Mouse (Mus musculus) Patski (cell line): ENCODE data around the gene Col4a2. TPM values are rescaled to one million over a fixed set of nuclear protein-coding genes. Genes with fewer than 3 reads are reported as not detected.
"Not testable (repeated sequence)": the region's sequence is repeated elsewhere in the genome, so short reads cannot be mapped to it uniquely, and the experiment has no call there.

ENCODE experiments used
- ATAC-seq: fragments of 100-300 bp; one replicate; pipeline ENCODE4 v1.8.0; 2021
- CTCF ChIA-PET: fragments of 350-600 bp; sonication (Branson Sonifier 250); formaldehyde crosslinking; loops from one replicate; lab custom pipeline; 2022; ENCODE audit warnings: inconsistent platforms; lab: Charles Lee
- POLR2A ChIA-PET: fragments of 350-600 bp; sonication (Branson Sonifier 250); formaldehyde crosslinking; loops from one replicate; lab custom pipeline; 2022; ENCODE audit warnings: antibody characterized with exemption, inconsistent platforms; lab: Charles Lee
- DNase-seq: peaks from one replicate; pipeline ENCODE4 v3.0.0-alpha.2; 2011; ENCODE audit warnings: low read depth, low spot score
- H3K27me3 ChIP-seq: fragments of 371-371 bp; one replicate; pipeline ENCODE4 v1.5.1; 2021
- CTCF ChIP-seq: fragments of 100-300 bp; IDR thresholded peaks from one replicate; pipeline ENCODE4 v1.5.1; 2021
- in situ Hi-C: fragments of 300-500 bp; cut with MboI; formaldehyde crosslinking; loops from 3 replicates; pipeline ENCODE4 v1.11.1; 2018; ENCODE audit warnings: low pct_unique_long_range_greater_than_20kb, mixed read lengths
- polyA plus RNA-seq: library from polyadenylated mRNA; unstranded; gene quantifications from one replicate; pipeline ENCODE4 v1.2.3, GENCODE M21; 2021

Col4a2 gene
- polyA plus RNA-seq, 1 experiment from 2014 or later: 206 TPM

DNA sequence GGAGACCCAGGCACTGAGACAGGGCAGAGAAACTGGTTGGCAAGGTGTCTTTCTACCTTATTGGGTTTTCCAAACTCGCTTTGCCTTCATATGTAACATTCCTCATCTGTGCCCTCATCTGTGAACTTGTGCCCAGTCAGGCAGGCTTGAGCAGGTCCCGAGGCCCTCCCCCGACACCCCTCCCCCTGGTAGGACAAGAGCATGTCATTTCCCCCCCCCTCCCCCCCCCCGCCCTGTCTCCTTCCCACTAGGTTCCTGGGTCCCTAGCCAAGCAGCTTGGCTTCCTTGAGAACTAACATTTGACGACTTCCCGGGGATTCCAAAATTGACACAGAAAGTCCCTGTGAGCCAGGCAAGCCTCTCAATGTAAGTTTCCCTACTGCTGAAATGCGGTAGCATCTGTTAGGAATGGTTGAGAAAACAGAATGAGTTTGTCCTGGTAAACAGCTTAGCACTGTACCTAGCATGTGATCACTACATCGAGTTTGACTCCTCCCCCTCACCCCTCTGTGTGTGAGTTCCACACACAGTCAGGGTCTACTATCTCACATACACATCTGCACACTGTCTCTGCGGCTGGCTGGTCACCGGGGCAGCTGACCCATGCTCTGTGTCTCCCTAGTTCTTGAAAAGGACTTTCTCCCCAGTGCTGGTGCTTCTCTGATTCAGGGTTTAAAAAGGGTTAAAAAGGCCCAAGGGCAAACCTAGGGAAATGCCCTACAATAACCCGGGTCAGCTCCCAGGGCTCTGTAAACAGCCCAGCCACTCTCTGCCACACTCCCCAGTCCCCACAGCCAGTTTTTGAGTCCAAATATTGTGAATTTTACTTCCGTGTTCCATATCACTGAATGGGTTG lies 145.6 kb downstream of the Col4a2 start:
- TF ChIP-seq CTCF: no peak
- DNase-seq (no peak), ATAC-seq (no peak)
- ChIA-PET POLR2A (interaction anchor here (1.2 to 1.4 kb wide), 4 partner anchors 16 to 39 kb away, joined by 3 to 6 read pairs (median 5); partner anchors contain the start of gene Naxd), CTCF (interaction anchor here (0.8 to 2.1 kb wide), 4 partner anchors 10 to 189 kb away, joined by 3 to 8 read pairs (median 4); no protein-coding TSS in a partner anchor)
- no peaks in the 10 kb centered on the region for H3K27me3 ChIP-seq
- in situ Hi-C loops: no loop called here

DNA sequence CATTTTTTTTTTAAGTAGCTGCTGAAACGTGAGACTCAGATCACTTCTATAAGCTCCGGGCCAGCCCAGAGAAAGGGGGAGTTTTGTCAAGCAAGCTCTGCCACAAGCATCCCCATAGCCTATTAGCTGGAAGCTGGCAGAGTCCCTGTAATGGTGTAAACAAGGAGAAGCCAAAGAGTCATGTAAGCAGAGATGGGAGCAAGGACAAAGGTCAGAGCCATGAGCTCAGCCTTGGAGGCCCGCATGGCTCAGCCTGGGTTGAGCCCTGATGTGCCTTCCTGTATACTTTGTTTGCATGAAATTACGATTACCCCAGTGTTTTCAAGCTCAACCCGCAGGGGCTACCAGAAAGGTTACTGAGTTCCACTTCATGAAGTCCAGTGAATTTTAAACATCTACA lies 146.4 kb downstream of the Col4a2 start:
- in situ Hi-C loops: no loop called here
- no peaks in the 10 kb centered on the region for H3K27me3 ChIP-seq
- ChIA-PET POLR2A (interaction anchor here (1.2 to 5.1 kb wide), 3 partner anchors 15 to 21 kb away, joined by 3 to 22 read pairs (median 5); no protein-coding TSS in a partner anchor), CTCF (interaction anchor here (0.8 to 3.2 kb wide), 6 partner anchors 9 to 190 kb away, joined by 3 to 12 read pairs (median 6); no protein-coding TSS in a partner anchor)
- TF ChIP-seq CTCF: no peak
- DNase-seq (no peak), ATAC-seq (no peak)

DNA sequence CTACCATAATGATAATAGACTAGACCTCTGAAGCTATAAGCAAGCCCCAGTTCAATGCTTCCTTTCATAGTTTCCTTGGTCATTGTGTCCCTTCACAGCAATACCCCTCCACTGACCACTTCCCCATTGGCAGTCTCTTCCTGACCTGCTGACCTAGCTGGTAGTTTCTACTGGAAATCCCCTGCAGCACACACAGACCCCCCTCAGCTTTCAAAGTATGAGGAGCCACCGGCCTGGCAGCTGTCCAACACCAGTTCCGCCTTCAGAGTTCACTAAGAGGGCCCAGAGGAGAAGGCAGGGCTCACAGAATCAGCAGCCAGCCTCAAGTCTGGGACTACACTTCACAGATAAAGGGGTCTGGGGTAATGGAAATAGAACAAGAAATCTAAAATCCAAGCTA lies 148.3 kb downstream of the Col4a2 start:
- ChIA-PET POLR2A (interaction anchor here (0.6 to 5.1 kb wide), 4 partner anchors 13 to 78 kb away, joined by 3 to 22 read pairs (median 5); no protein-coding TSS in a partner anchor), CTCF (interaction anchor here (0.8 to 3.2 kb wide), 5 partner anchors 8 to 25 kb away, joined by 3 to 12 read pairs (median 5); no protein-coding TSS in a partner anchor)
- in situ Hi-C loops: no loop called here
- no peaks in the 10 kb centered on the region for H3K27me3 ChIP-seq
- no peak for ATAC-seq
- DNase-seq: no peak
- TF ChIP-seq CTCF: no peak

DNA sequence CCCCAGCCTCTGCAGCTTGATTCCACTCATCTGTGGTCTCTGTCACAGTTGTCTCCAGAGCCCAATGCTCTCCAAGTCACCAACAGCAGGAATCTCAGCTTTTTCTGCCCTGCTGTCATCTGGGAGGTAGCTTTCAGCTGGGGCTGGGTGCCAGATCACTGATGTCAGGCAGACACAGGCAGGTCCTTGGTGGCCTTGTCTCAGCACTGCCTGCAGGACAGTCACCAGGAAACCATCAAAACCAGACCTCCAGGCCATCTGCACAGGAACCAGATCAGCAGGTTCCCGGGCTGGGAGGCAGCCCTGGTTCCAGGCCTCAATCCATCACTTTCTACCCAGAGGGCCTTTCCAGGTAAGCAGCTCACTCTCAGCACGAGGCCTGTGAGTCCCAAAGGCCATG lies 149.2 kb downstream of the Col4a2 start:
- in situ Hi-C loops: no loop called here
- ChIA-PET CTCF (interaction anchor here (2.0 to 3.2 kb wide), 2 partner anchors 11 to 24 kb away, joined by 11 to 12 read pairs; no protein-coding TSS in a partner anchor), POLR2A (interaction anchor here (5.1 kb wide), 1 partner anchor 15 kb away, joined by 22 read pairs; no protein-coding TSS in a partner anchor)
- TF ChIP-seq CTCF: no peak
- H3K27me3 ChIP-seq: no peaks in the 10 kb centered on the region
- DNase-seq: no peak
- ATAC-seq: no peak

DNA sequence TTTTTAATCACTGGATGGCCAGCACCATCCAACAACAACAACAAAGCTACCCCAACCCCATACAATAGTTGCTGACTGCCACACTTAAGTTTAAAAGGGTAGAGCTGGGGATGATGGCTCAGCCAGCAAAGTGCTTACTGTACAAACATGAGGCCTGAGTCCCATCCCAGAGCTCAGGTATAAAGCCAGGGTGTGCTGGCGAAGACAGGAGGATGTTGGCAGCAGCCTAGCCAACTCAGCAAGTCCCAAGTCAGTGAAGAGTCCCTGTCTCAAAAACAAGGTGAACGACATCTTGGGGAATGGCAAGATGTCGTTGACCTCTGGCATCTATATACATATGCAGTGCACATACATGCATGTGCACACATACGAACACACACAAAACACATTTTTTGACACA lies 150.0 kb downstream of the Col4a2 start:
- in situ Hi-C loops: no loop called here
- no peaks in the 10 kb centered on the region for H3K27me3 ChIP-seq
- no peak for TF ChIP-seq CTCF
- ATAC-seq (no peak), DNase-seq (no peak)
- ChIA-PET CTCF (interaction anchor here (1.4 to 2.6 kb wide), 2 partner anchors 12 to 24 kb away, joined by 3 to 8 read pairs; no protein-coding TSS in a partner anchor), POLR2A (interaction anchor here (0.8 to 5.1 kb wide), 2 partner anchors 11 to 14 kb away, joined by 3 to 22 read pairs; no protein-coding TSS in a partner anchor)

DNA sequence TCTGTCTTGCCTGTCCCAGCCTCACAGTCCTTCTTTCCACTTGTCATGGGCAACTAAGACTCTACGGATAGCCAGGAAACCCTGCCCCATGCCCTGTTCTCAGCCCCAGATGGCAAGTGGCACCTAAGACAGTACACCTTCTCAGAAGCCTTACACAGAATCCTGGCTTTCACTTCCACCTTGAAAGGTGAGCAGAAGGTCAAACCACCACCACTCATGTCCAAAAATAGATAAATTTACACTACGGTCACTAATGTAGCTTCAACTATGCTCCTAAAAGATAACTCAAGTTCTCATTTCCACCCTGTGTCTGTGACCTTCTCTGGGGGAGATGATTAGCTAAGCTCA lies 150.9 kb downstream of the Col4a2 start:
- H3K27me3 ChIP-seq: no peaks in the 10 kb centered on the region
- in situ Hi-C loops: no loop called here
- ChIA-PET POLR2A (interaction anchor here (5.1 kb wide), 1 partner anchor 13 kb away, joined by 22 read pairs; no protein-coding TSS in a partner anchor), CTCF (interaction anchor here (1.4 to 2.6 kb wide), 2 partner anchors 13 to 23 kb away, joined by 3 to 8 read pairs; no protein-coding TSS in a partner anchor)
- DNase-seq (no peak), ATAC-seq (peak; percentile 3)
- TF ChIP-seq CTCF: no peak

DNA sequence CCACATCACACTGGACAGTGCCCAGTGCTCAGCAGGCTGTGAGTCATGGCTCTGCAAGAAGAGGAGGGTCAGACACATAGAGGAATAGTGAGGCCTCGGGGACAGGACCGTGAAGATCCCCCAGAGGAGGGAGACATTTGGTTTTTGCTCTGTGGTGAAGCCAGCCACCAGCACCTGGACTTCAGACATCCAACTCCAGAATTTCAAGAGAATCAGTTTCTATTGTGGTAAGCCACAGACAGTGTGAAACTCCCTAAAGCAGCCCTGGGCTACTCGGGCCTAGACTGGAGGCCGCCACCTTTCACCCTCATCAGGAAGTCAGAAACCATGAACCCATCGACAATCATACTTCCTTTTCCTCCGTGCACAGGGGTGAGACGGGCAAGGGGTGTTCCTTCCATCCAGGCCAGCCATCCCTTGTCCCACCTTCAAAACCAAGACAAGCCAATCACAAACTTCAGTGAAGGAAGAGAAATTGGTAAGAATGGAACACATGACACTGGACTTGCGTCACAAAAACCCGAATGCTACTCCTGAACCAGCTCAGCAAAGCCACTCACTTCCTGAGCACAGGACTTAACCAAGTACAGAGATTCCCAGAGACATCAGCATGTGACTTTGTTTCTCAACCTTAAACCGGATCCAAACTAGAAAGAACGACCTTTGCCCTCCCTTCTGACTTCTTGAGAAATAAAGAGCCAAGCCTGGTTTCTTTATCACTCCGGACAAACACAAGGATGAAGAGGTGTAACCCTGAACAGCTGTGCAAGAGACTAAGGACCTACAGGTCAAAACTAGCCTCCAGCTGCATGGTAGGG lies 151.5 kb downstream of the Col4a2 start:
- no peaks in the 10 kb centered on the region for H3K27me3 ChIP-seq
- no peak for TF ChIP-seq CTCF
- ChIA-PET CTCF (interaction anchor here (2.6 kb wide), 1 partner anchor 23 kb away, joined by 8 read pairs; no protein-coding TSS in a partner anchor), POLR2A (interaction anchor here (0.5 to 5.1 kb wide), 4 partner anchors 12 to 228 kb away, joined by 4 to 22 read pairs (median 9); no protein-coding TSS in a partner anchor)
- ATAC-seq: peak; percentile 83
- in situ Hi-C loops: no loop called here
- no peak for DNase-seq

DNA sequence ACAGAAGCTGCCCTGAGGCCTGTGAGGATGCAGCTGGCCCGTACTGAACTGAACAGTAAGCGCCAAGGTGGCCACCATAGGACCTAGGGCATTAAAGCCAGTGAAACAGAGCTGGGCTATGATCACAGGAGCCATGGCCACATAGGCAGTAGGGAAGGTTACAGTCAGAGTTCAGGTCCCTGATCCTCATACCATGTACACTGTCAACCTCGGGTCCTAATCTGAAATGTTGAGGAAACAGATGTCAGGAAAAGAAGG lies 152.0 kb downstream of the Col4a2 start:
- ChIA-PET CTCF (interaction anchor here (1.0 to 2.6 kb wide), 3 partner anchors 8 to 22 kb away, joined by 3 to 10 read pairs (median 8); no protein-coding TSS in a partner anchor), POLR2A (interaction anchor here (0.5 to 3.5 kb wide), 3 partner anchors 12 to 227 kb away, joined by 4 to 10 read pairs (median 8); no protein-coding TSS in a partner anchor)
- ATAC-seq (no peak), DNase-seq (no peak)
- H3K27me3 ChIP-seq: no peaks in the 10 kb centered on the region
- no peak for TF ChIP-seq CTCF
- in situ Hi-C loops: no loop called here

DNA sequence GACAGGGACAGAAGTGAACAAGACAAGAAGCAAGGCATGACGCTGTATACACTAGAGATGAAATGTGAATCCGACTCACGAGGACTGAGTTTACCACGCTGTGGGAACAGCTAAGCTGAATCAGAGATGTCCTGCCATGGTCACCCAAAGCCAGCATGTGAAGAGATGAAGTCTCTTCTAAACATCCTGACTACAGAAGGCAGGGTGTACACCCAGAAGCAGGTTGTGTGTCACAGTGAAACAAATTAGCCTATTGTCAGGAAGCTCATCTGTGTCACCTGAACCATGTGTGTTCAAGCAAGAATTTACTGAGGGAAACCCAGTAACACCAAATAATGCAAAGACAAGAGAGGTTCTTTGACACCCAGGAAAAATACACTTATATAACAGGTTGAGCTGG lies 153.0 kb downstream of the Col4a2 start:
- CTCF ChIA-PET: interaction anchor here (0.9 to 2.1 kb wide), 5 partner anchors 9 to 22 kb away, joined by 3 to 10 read pairs (median 4); partner anchors contain the start of gene Rab20
- POLR2A ChIA-PET: interaction anchor here (0.6 to 3.5 kb wide), 3 partner anchors 10 to 227 kb away, joined by 3 to 10 read pairs (median 3); no protein-coding TSS in a partner anchor
- in situ Hi-C loops: no loop called here
- no peak for ATAC-seq
- no peak for TF ChIP-seq CTCF
- no peak for DNase-seq
- no peaks in the 10 kb centered on the region for H3K27me3 ChIP-seq

DNA sequence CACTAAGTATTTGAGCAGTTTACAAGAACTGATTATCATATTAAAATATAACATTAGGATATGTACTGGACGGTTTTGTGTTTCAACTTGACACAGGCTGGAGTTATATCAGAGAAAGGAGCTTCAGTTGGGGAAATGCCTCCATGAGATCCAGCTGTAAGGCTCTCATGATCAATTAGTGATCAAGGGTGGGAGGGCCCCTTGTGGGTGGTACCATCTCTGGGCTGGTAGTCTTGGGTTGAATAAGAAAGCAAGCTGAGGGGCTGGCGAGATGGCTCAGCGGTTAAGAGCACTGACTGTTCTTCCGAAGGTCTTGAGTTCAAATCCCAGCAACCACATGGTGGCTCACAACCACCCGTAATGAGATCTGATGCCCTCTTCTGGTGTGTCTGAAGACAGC lies 153.9 kb downstream of the Col4a2 start:
- ChIA-PET CTCF (interaction anchor here (1.4 to 2.1 kb wide), 3 partner anchors 13 to 20 kb away, joined by 4 to 10 read pairs (median 7); partner anchors contain the start of gene Rab20), POLR2A (interaction anchor here (3.5 kb wide), 1 partner anchor 16 kb away, joined by 10 read pairs; no protein-coding TSS in a partner anchor)
- H3K27me3 ChIP-seq, DNase-seq, ATAC-seq, in situ Hi-C loops: not testable (repeated sequence)
